ENCODE assay signal across 8 mouse cellular contexts in the genomic region with DNA sequence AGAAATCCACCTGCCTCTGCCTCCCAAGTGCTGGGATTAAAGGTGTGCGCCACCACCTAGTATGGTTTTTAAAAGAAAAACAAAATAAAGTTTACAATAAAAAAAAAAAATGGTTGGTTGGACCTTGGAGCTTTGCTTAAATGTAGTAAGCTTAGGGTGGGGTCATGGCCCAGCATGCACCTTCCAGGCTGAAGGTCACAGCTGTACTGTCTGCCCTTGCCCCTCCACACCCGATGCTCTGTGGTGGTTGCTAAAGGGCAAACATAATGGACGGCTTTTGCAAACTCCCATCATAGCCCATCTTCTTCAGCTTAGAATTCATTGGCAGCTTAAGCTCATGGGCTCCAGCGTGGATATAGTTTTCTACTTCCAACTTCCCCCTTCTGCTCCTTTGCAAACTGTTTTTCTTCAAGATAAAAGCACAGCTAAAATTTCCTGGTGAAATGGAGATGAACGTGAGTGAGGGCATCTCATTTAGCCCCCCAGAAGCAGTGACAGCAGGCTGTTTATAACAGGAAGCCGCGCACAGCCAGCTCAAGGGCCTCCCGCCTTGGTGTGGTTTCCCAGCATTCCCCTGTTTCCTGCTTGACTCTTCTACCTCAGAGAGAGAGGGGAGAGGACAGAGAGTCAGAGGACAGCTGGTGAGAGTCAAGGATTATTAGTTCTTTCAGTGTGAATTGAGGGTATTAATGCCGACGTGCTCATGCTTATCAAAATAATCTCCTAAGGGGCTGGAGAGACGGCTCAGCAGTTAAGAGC. TPM values are rescaled to one million over a fixed set of nuclear protein-coding genes. Genes with fewer than 3 reads are reported as not detected.
DNase-seq lines count a peak whose midpoint lies in the region; ATAC-seq and TF ChIP-seq lines count a peak whose summit lies in the region.

No protein-coding gene starts in this region.

- H3K4me1 ChIP-seq in heart, postnatal 0 days (ENCODE audit: control insufficient read depth, insufficient read depth), result no peaks in the 10 kb centered on the region; the same call in none of the 2 replicates
- H3K4me1 ChIP-seq in lung, embryonic 16.5 days (replicated peaks; ENCODE audit: control insufficient read depth, insufficient read depth, low read length), result no peaks in the 10 kb centered on the region

- TF ChIP-seq EP300 in heart, postnatal 0 days (IDR thresholded peaks at IDR 0.05; ENCODE audit: low read depth), result no peak

- no peak overlapping the region for H3K4me2 ChIP-seq in heart, postnatal 0 days (ENCODE audit: low read depth, low read length)
- no peak overlapping the region for H3K4me2 ChIP-seq in lung, embryonic 16.5 days (ENCODE audit: low read depth, low read length)

- WGBS in heart, postnatal 0 days, result 51% methylated on average over 11 of the region's 11 CpGs
- WGBS in lung, embryonic 16.5 days, result 40% methylated on average over 11 of the region's 11 CpGs

- no peak for ATAC-seq in heart, postnatal 0 days (ENCODE audit: insufficient read depth, low read depth)
- ATAC-seq in lung, embryonic 16.5 days (ENCODE audit: low read depth), result no peak
- no peak for ATAC-seq in cerebellum, adult (ENCODE audit: insufficient number of reproducible peaks, low FRiP score, low TSS enrichment)

- H3K4me3 ChIP-seq in heart, postnatal 0 days (ENCODE audit: low read depth, low read length), result no peak overlapping the region
- no peak overlapping the region for H3K4me3 ChIP-seq in lung, embryonic 16.5 days (ENCODE audit: low read length)

- peak; percentile 12 for DNase-seq in left cerebral cortex, postnatal 4 days
- no peak for DNase-seq in left cerebral cortex, postnatal 14 days (ENCODE audit: low spot score in 2 of 2)
- DNase-seq in heart, postnatal 0 days (ENCODE audit: low spot score), result no peak
- DNase-seq in thymus, adult 18-20 months, result peak; percentile 74 to 87
- DNase-seq in gastrocnemius, adult 8-10 months (ENCODE audit: low spot score in 2 of 2), result no peak
- DNase-seq in right cerebral cortex, postnatal 10 days (ENCODE audit: low spot score in 2 of 2), result no peak

- no peak overlapping the region for H3K9ac ChIP-seq in heart, postnatal 0 days (replicated peaks; ENCODE audit: low read depth, low read length)
- H3K9ac ChIP-seq in lung, embryonic 16.5 days (ENCODE audit: low read length), result no peak overlapping the region

- intact Hi-C loops in left cerebral cortex, postnatal 4 days (cut with DNase I), result no loop called here
- intact Hi-C loops in left cerebral cortex, postnatal 14 days (cut with DNase I), result no loop called here

- no peaks in the 10 kb centered on the region for H3K9me3 ChIP-seq in heart, postnatal 0 days (replicated peaks; ENCODE audit: control insufficient read depth, low read length)
- no peaks in the 10 kb centered on the region for H3K9me3 ChIP-seq in lung, embryonic 16.5 days (ENCODE audit: control insufficient read depth, low read length)

- TF ChIP-seq CTCF in heart, postnatal 0 days (IDR thresholded peaks at IDR 0.05; ENCODE audit: low read depth), result no peak

- H3K36me3 ChIP-seq in heart, postnatal 0 days (replicated peaks; ENCODE audit: control insufficient read depth, insufficient read depth, low read length), result no peaks in the 10 kb centered on the region
- H3K36me3 ChIP-seq in lung, embryonic 16.5 days (ENCODE audit: control insufficient read depth, insufficient read depth, low read length), result no peaks in the 10 kb centered on the region

- H3K27ac ChIP-seq in heart, postnatal 0 days (ENCODE audit: low read depth), result peak overlapping the region; percentile 63; the same call in 1 of the 2 replicates
- peak overlapping the region; percentile 66; the same call in 1 of the 2 replicates for H3K27ac ChIP-seq in lung, embryonic 16.5 days (ENCODE audit: low read length)

- H3K27me3 ChIP-seq in heart, postnatal 0 days (ENCODE audit: control insufficient read depth, insufficient read depth, low read length), result no peaks in the 10 kb centered on the region
- H3K27me3 ChIP-seq in lung, embryonic 16.5 days (ENCODE audit: control insufficient read depth, insufficient read depth, low read depth, low read length), result no peaks in the 10 kb centered on the region

RNA-seq across cellular contexts. Expression of a gene that starts 27.7 kb away (rescaled TPM):
- 100 to 1,000 TPM; 105 to 108 TPM for total RNA-seq in left cerebral cortex, postnatal 4 days (2021)
- total RNA-seq in left cerebral cortex, postnatal 14 days (2021), result 100 to 1,000 TPM; 121 to 132 TPM
- total RNA-seq in heart, postnatal 0 days (2014; rRNA removed; ENCODE audit: low replicate concordance), result 4.8 and 8.0 TPM in 2 replicates
- 2.2 and 2.6 TPM in 2 replicates for polyA plus RNA-seq in heart, postnatal 0 days (2015; fragmentation: Nextera tagmentation; extraction: Ambion mirVana)
- polyA plus RNA-seq in lung, embryonic 16.5 days (2015; fragmentation: Nextera tagmentation; extraction: Ambion mirVana), result 5.2 and 5.6 TPM in 2 replicates
- total RNA-seq in gastrocnemius, adult 8-10 months (2022), result 1 to 10 TPM in 2 of 4 experiments, under 1 TPM in 2; 0.91 to 1.7 (median 1.3) TPM

Comparison
In these comparisons a context has a peak if more than half of its experiments do, and no peak if none do; other contexts are left out.
1. DNase-seq: peak in left cerebral cortex, postnatal 4 days (single experiment) and thymus, adult 18-20 months (2 of 2); none in left cerebral cortex, postnatal 14 days (0 of 2), heart, postnatal 0 days (single experiment), gastrocnemius, adult 8-10 months (0 of 2) and right cerebral cortex, postnatal 10 days (0 of 2).
2. RNA of a gene that starts 27.7 kb away (total RNA-seq): 121 to 132 TPM in left cerebral cortex, postnatal 14 days and 105 to 108 TPM in left cerebral cortex, postnatal 4 days; 4.8 to 8.0 TPM in heart, postnatal 0 days and 0.91 to 1.7 TPM in gastrocnemius, adult 8-10 months; every median in the first group is over 10 times any median in the second.